Mouse (Mus musculus) gonadal fat pad, adult 2 months (tissue): ENCODE results near the gene Ilvbl. TPM values are rescaled to one million over a fixed set of nuclear protein-coding genes. Genes with fewer than 3 reads are reported as not detected.
"Not testable (repeated sequence)": the region's sequence is repeated elsewhere in the genome, so short reads cannot be mapped to it uniquely, and the experiment has no call there.

Experiments
- DNase-seq: peaks from one replicate; pipeline ENCODE4 v3.0.0-alpha.2; 2012; ENCODE audit warnings: low read depth
- polyA plus RNA-seq: library from polyadenylated mRNA; depleted of rRNA; stranded (reverse); fragments of >200 nt; gene quantifications from 2 replicates; pipeline ENCODE4 v1.2.3, GENCODE M21; 2012; rRNA removed

Ilvbl gene
- polyA plus RNA-seq, 1 experiment: 57.2 TPM

DNA sequence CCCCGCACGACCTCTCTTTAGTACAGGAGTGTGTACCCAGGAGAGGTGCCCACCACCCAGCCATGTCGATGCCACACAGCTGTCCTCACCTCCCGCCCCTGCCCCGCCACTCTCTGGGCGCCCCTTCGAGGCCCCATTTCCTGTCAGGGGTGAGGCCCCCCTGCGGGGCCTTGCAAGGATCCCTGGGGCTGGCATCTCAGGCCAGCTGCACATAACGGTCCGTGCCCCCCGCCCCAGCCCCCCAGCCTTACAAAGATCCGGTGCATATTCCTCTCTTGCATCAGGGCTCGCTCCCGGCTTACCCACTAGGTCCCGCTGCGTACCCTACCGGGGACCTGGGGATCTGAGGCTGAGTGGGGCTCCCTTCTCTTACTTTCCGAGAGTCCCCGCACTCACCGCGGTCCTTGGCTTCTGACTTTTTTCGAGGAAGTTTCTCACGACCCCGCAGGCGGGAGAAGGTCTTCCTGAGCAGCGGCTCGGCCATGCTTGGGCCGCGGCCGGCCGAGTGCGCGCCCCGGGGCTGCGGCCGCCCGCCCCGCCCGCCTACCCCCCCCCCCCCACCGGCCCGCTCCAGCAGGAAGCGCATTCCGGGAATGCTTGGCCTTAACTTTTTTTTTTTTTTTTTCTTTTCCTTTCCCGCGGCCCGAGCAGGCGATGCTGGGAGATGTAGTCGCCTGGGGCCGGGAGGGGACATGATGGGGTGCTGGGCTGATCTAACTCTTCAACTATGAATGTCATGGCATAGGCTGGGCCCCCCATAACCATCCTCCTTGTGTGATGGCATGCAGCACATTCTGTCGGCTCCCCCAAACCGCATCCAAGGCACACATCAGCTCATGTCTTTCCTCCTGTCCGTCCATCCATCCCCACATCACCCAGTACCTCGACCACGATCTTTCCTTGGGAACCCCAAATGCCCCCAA, 17.5 kb downstream of the Ilvbl start, which contains the start of gene Syde1:
TSS of gene Syde1 (minus strand) at position 559 of the 923 bp plus-strand sequence.
- DNase-seq: no peak

GRCm38 (mm10) chr10:78592856-78593379, 18.8 kb downstream of the Ilvbl start:
- DNase-seq: no peak

- DNase-seq: no peak
Measured at GRCm38 (mm10) chr10:78593736-78594135, 19.6 kb downstream of the Ilvbl start.

DNA sequence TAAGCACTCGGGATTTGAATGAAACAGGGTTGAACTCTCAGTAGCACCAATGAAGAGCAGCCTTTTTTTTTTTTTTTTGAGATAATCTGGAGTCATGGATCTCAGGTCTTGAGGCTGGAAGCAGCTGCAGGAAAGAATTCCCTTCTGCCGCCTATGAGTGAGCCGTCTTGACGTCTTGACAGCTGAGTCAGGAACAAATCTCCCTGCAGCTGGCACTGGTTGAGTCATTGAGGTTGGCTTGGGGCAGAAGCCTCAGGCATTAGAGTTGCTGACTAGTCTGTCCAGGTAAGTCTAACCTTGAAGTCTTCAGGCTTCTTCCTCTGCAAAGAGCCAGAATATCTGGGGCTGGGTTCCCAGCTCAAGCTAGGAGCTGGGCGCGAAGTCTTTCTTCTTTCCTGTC, 20.0 kb downstream of the Ilvbl start:
- DNase-seq: no peak

DNA sequence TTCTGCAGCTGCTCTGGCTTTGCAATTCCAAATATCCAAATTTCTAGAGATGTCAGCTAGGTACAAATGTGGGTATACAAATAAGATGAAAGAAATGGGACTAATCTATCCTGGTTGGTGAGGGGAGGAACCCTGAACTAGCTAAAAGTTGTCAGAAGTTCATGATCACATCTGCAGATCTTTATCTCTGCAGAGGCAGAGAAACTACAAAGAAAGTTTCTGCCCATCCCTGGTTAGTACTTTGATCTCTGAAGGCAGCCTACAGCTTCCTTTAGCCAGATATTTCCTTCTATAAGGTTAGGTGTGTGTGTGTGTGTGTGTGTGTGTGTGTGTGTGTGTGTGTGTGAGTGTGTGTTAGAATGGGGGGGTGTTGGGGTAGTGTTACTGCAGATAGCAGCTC, 20.4 kb downstream of the Ilvbl start:
- no peak for DNase-seq

DNA sequence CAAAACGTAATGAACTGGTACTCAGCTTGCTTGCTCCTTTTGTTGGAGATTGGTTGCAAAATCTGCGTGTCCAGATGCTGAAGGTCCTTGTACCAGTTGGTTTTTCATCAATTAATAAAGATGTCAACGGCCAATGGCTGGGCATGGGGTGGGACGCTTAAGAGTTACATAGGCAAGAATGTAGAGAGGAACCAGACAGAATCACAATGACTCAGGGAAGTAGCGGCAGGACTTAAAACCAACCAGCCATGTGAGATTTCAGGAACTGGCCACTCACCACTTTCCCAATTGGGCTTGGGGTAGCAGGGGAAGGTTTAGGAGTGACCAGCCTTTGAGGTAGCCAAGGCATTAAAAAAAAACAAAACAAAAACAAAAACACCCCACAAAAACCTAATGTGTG, 25.7 kb downstream of the Ilvbl start:
- DNase-seq: no peak

DNA sequence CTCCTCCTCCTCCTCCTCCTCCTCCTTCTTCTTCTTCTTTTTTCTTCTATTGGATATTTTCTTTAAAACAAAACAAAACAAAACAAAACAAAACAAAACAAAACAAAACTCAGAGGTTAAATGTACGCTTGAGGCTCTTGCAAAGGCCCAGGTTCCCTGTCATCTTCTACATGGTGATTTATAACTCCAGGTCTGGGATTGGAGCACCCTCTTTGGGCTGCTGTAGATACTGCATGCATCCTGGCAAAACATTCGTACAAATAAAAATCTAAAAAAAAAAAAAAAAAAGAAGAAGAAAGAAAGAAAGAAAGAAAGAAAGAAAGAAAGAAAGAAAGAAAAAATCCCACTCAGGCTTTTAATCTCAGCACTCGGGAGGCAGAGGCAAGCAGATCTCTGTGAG, 30.9 kb downstream of the Ilvbl start:
- no peak for DNase-seq

DNA sequence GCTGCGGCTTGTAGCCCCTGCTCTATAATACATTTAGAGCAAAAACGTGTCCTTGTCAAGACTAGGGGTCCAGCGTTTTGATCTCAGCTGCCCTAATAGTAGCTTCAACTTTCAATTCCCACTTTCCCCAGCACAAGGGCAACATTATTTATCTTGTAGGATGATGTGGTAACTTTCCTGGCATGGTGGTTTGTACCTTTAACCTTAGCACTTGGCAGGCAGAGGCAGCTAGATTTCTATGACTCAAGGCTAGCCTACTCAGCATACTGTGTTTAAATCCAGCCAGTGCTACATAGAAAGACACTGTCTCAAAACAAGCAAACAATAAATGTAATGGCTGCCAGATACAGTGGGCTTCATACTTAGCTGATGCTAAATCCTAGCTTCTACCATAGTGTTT, 33.5 kb downstream of the Ilvbl start:
- no peak for DNase-seq

- DNase-seq: no peak
Measured at GRCm38 (mm10) chr10:78617974-78618373, 43.8 kb downstream of the Ilvbl start, which contains the start of gene Olfr1357. TSS of gene Olfr1357 (minus strand) at chr10:78618074.

- not testable (repeated sequence) for DNase-seq
Measured at GRCm38 (mm10) chr10:78623143-78623542, 49.0 kb downstream of the Ilvbl start.

GRCm38 (mm10) chr10:78630194-78630593, 56.0 kb downstream of the Ilvbl start:
- DNase-seq: no peak

- DNase-seq: no peak
Measured at GRCm38 (mm10) chr10:78632311-78632710, 58.2 kb downstream of the Ilvbl start.

Other genes starting within 250 kb of the Ilvbl start
- gene Agpat3, start 221.9 kb upstream of the Ilvbl start, polyA plus RNA-seq: 625 and 807 TPM in 2 replicates
- gene Rrp1, start 161.3 kb upstream of the Ilvbl start, polyA plus RNA-seq: 94.1 and 150 TPM in 2 replicates
- 127 and 151 TPM in 2 replicates for gene Cstb, start 148.7 kb upstream of the Ilvbl start, polyA plus RNA-seq
- gene Pdxk, start 109.4 kb upstream of the Ilvbl start, polyA plus RNA-seq: 55.9 and 68.6 TPM in 2 replicates
- gene Olfr1358, start 56.9 kb upstream of the Ilvbl start, polyA plus RNA-seq: 0.11 TPM in 1 of 2 replicates, not detected in the other
- 22.7 and 30.0 TPM in 2 replicates for gene Syde1, start 17.6 kb downstream of the Ilvbl start, polyA plus RNA-seq
- gene Olfr1357, start 43.7 kb downstream of the Ilvbl start, polyA plus RNA-seq: not detected in 2 replicates
- gene Casp14, start 143.9 kb downstream of the Ilvbl start, polyA plus RNA-seq: 0.11 TPM in 1 of 2 replicates, not detected in the other
- 0.05 and 0.39 TPM in 2 replicates for gene Ccdc105, start 178.7 kb downstream of the Ilvbl start, polyA plus RNA-seq
- gene Slc1a6, start 206.2 kb downstream of the Ilvbl start, polyA plus RNA-seq: 0.27 and 0.38 TPM in 2 replicates